Mouse (Mus musculus) thymus, adult 2 months (tissue): ENCODE data around the gene AW209491.

ENCODE experiments used
- CTCF ChIP-seq: fragments of 200-500 bp; IDR thresholded peaks from 2 replicates; pipeline ENCODE4 v1.5.1; 2012; ENCODE audit warnings: mild to moderate bottlenecking, control low read depth, low read length, moderate library complexity, borderline replicate concordance; ENCODE audit not compliant: control insufficient read depth, poor library complexity, insufficient read depth; ENCODE audit errors: extremely low read depth
- POLR2A ChIP-seq: fragments of 200-500 bp; IDR thresholded peaks from 2 replicates; pipeline ENCODE4 v1.6.1; 2012; ENCODE audit warnings: mild to moderate bottlenecking, low read length, control low read depth, moderate library complexity; ENCODE audit not compliant: control insufficient read depth, poor library complexity, insufficient read depth; ENCODE audit errors: extremely low read depth

DNA sequence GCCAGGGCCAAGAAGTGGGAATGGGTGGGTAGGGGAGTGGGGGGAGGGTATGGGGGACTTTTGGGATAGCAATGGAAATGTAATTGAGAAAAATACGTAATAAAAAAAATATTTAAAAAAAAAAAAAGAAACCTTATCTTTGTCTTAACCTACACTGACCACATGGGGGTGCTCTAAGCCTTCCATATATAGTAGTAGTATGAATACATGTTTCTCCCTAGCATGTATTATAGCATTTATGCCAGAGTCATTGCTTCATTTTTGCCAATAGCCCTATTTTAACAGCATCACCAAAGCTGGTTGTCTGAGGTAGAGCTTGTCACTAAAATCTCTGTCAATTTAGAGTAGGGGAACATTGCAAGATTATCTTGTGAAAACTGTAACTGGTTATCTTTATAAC is 19.3 kb downstream of the AW209491 start:
- no peak for TF ChIP-seq CTCF
- no peak for TF ChIP-seq POLR2A
